Mouse (Mus musculus) lung, embryonic 16.5 days (tissue): Measurements from ENCODE around the gene Ctnna3. TPM values are rescaled to one million over a fixed set of nuclear protein-coding genes. Genes with fewer than 3 reads are reported as not detected.
"Not testable (repeated sequence)": the region's sequence is repeated elsewhere in the genome, so short reads cannot be mapped to it uniquely, and the experiment has no call there.

Experiments
- ATAC-seq: fragments of 200-750 bp; cut with Nextera tagmentation; 2 replicates; pipeline ENCODE4 v1.8.0; 2017; ENCODE audit warnings: low read depth, mild to moderate bottlenecking, moderate library complexity
- H3K27ac ChIP-seq: fragments of 300-500 bp; sonication (generic); 2 replicates; pipeline ENCODE4 v1.5.1; 2014; ENCODE audit warnings: mild to moderate bottlenecking, control low read depth, low read length
- H3K27me3 ChIP-seq: fragments of 300-500 bp; sonication (generic); 2 replicates; pipeline ENCODE4 v1.6.1; 2014; ENCODE audit warnings: low read depth, low read length, mixed read lengths; ENCODE audit not compliant: control insufficient read depth, insufficient read depth
- H3K36me3 ChIP-seq: fragments of 300-500 bp; sonication (generic); 2 replicates; pipeline ENCODE4 v1.6.1; 2014; ENCODE audit warnings: low read length; ENCODE audit not compliant: control insufficient read depth, insufficient read depth
- H3K4me1 ChIP-seq: fragments of 300-500 bp; sonication (generic); replicated peaks from 2 replicates; pipeline ENCODE4 v1.6.1; 2014; ENCODE audit warnings: low read length, mixed read lengths; ENCODE audit not compliant: control insufficient read depth, insufficient read depth
- H3K4me2 ChIP-seq: fragments of 300-500 bp; sonication (generic); 2 replicates; pipeline ENCODE4 v1.6.1; 2014; ENCODE audit warnings: low read depth, low read length, control low read depth
- H3K4me3 ChIP-seq: fragments of 300-500 bp; sonication (generic); 2 replicates; pipeline ENCODE4 v1.5.1; 2014; ENCODE audit warnings: mild to moderate bottlenecking, low read length, control low read depth
- H3K9ac ChIP-seq: fragments of 300-500 bp; sonication (generic); 2 replicates; pipeline ENCODE4 v1.6.1; 2014; ENCODE audit warnings: low read length, control low read depth
- H3K9me3 ChIP-seq: fragments of 300-500 bp; sonication (generic); 2 replicates; pipeline ENCODE4 v1.6.1; 2016; ENCODE audit warnings: low read length; ENCODE audit not compliant: control insufficient read depth
- WGBS: fragments of 180-500 bp; shearing (Covaris S2); extraction: QIAGEN DNeasy Blood & Tissue Kit; methylation state at CpG from one replicate; pipeline ENCODE4 v1.1.7; 2014; 5-methylcytosine and 5-hydroxymethylcytosine counted together
- polyA plus RNA-seq: library from polyadenylated mRNA; unstranded; fragments of >200 nt; fragmentation: Nextera tagmentation; extraction: Ambion mirVana; gene quantifications from 2 replicates; pipeline ENCODE4 v1.2.1, GENCODE M21; 2015

Gene Ctnna3
- polyA plus RNA-seq, 1 experiment from 2014 or later = 0.99 TPM

- Histone ChIP-seq H3K4me1 (no peaks in the 10 kb centered on the region), H3K4me2 (no peak overlapping the region), H3K9me3 (no peaks in the 10 kb centered on the region), H3K9ac (no peak overlapping the region), H3K36me3 (no peaks in the 10 kb centered on the region), H3K27me3 (no peaks in the 10 kb centered on the region), H3K4me3 (no peak overlapping the region), H3K27ac (no peak overlapping the region)
- ATAC-seq = no peak
These were observed 1583.6 kb downstream of the Ctnna3 start for GRCm38 (mm10) chr10:65013525-65013924.

GRCm38 (mm10) chr10:65022667-65023066 lies 1592.8 kb downstream of the Ctnna3 start:
- Histone ChIP-seq H3K27ac (no peak overlapping the region), H3K4me2 (no peak overlapping the region), H3K36me3 (no peaks in the 10 kb centered on the region), H3K4me3 (no peak overlapping the region), H3K9ac (no peak overlapping the region), H3K27me3 (no peaks in the 10 kb centered on the region), H3K4me1 (no peaks in the 10 kb centered on the region), H3K9me3 (no peaks in the 10 kb centered on the region)
- WGBS = 76% methylated on average over 2 of the region's 2 CpGs
- ATAC-seq = no peak

DNA sequence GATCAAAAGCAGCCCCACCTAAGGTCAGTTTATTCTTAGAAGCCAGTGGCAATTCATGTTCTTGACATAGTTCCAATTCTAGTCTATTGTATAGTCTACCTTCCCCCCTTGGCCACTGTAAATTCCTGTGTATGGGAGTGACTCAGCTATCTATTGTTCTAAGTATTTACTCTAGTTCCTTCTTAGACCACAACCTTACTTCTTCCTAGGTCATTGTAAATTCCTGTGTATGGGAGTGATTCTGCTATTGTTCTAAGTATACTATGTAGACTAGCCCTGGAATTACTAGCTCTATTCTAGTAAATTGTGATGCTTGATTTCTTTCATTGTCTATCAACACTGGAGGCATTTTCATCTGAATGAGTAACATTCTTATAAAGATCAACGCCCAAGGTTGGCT lies 1603.6 kb downstream of the Ctnna3 start:
- H3K9me3 ChIP-seq, H3K36me3 ChIP-seq, H3K27ac ChIP-seq, H3K9ac ChIP-seq, ATAC-seq, H3K4me1 ChIP-seq, H3K4me3 ChIP-seq, H3K27me3 ChIP-seq, H3K4me2 ChIP-seq: not testable (repeated sequence)
- 71% methylated on average over 1 of the region's 1 CpGs for WGBS

Other genes starting within 250 kb of the Ctnna3 start
- 0.55 and 0.78 TPM in 2 replicates for gene Mypn, start 226.1 kb upstream of the Ctnna3 start, polyA plus RNA-seq
- 37.6 and 40.9 TPM in 2 replicates for gene Herc4, start 186.3 kb upstream of the Ctnna3 start, polyA plus RNA-seq
- 3.7 and 4.8 TPM in 2 replicates for gene Sirt1, start 48.4 kb upstream of the Ctnna3 start, polyA plus RNA-seq
- 11.8 and 12.5 TPM in 2 replicates for gene Dnajc12, start 47.7 kb upstream of the Ctnna3 start, polyA plus RNA-seq
- not detected in 2 replicates for gene Gm7075, start 8.3 kb upstream of the Ctnna3 start, polyA plus RNA-seq